Mouse (Mus musculus) neutrophil, adult 59 days (primary cell): Measurements from ENCODE around the gene Eepd1. TPM values are rescaled to one million over a fixed set of nuclear protein-coding genes. Genes with fewer than 3 reads are reported as not detected.

Source experiments
- total RNA-seq, 2 experiments: library from RNA; stranded (reverse); gene quantifications; 1 replicate in 1 of 2; 2 replicates in 1 of 2; pipeline ENCODE4 v1.2.4; 2023

Gene Eepd1
- total RNA-seq, result 10 to 100 TPM; 43.2 to 54.4 TPM

GRCm38 (mm10) chr9:25481344-25482095 is at the start of gene Eepd1:
TSS of gene Eepd1 (plus strand) at chr9:25481547.

Other genes starting within 250 kb of the Eepd1 start
- 100 to 1,000 TPM in 1 of 2 experiments, 10 to 100 TPM in 1; 97.6 to 103 TPM for gene Sept7, start 229.1 kb upstream of the Eepd1 start, total RNA-seq